Mouse (Mus musculus) bone marrow macrophage, adult 2 months (primary cell): ENCODE results near the gene Trim17. TPM values are rescaled to one million over a fixed set of nuclear protein-coding genes. Genes with fewer than 3 reads are reported as not detected.

Experiments used
- H3K27ac ChIP-seq: 2 replicates; pipeline ENCODE4 v1.5.1; 2012; ENCODE audit warnings: low read depth, low read length; ENCODE audit not compliant: insufficient read depth
- H3K4me1 ChIP-seq: 2 replicates; pipeline ENCODE4 v1.6.1; 2012; ENCODE audit warnings: low read length; ENCODE audit not compliant: control insufficient read depth, insufficient read depth
- H3K4me3 ChIP-seq: 2 replicates; pipeline ENCODE4 v1.5.1; 2012; ENCODE audit warnings: mild to moderate bottlenecking, low read length, moderate library complexity; ENCODE audit not compliant: insufficient read depth
- CTCF ChIP-seq: IDR thresholded peaks from 2 replicates; pipeline ENCODE4 v1.5.1; 2012; ENCODE audit warnings: low read depth, mild to moderate bottlenecking, low read length, moderate library complexity
- POLR2A ChIP-seq: IDR thresholded peaks from 2 replicates; pipeline ENCODE4 v1.6.1; 2012; ENCODE audit warnings: mild to moderate bottlenecking, low read depth, low read length, borderline replicate concordance
- polyA plus RNA-seq: library from polyadenylated mRNA; stranded (reverse); fragments of >200 nt; gene quantifications from 2 replicates; pipeline ENCODE4 v1.2.4, GENCODE M21; 2012; ENCODE audit not compliant: missing spikeins, insufficient read depth, insufficient read length

Trim17 gene
- polyA plus RNA-seq, 1 experiment = 0.28 TPM

DNA sequence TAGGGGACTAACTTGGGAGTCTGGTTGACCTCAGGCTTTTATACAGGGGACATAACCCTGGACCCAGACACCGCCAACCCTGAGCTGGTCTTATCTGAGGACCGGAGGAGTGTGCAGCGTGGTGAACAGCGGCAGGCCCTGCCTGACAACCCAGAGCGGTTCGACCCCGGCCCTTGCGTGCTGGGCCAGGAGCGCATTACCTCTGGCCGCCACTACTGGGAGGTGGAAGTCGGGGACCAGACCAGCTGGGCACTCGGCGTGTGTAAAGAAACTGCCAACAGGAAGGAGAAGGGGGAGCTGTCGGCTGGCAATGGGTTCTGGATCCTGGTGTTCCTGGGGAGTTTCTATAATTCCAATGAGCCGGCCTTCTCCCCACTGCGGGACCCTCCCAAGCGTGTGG, 35.7 kb downstream of the Trim17 start:
- no peak for TF ChIP-seq CTCF
- Histone ChIP-seq H3K4me3 (no peak overlapping the region), H3K27ac (no peak overlapping the region), H3K4me1 (peaks cover 2% of the 10 kb centered on the region; the same call in 1 of the 2 replicates)

DNA sequence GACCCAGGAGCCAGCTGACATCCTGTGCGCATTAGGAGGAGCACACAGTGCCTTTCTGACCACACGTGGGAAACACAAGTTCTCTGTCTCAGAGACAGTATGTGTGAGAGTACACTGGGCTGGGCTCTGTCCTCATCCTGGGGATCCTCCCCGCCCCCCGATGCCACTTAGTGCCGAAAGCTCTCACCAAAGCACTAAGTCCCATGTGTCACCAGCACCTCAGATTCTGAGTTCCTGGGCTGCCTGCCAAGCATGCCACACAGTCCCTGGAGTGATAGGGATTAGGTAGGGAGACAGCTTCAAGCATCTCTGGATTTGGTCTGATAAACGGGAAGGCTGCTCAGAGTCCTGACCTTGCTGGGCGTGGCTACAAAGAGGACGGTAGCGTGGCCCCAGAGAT, 36.3 kb downstream of the Trim17 start:
- no peak overlapping the region for H3K4me3 ChIP-seq

DNA sequence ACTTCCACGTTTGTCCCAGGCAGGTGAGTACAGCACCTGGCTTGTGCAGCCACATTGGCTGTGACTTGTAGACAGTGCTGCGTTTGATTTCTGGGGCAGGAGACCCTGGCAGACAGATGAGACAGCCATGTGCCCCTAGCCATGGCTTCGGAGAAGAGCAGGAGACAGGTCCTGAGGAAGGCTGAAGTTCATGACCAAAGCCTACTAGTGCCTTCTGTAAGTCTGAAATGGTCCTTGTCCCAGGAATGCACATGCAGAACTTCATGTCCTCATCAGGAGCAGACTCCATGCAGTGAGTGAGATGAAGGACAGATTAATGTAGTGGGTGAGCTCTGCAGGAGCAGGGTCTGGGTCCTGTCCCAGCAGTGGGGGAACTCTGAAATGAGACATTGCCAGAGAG, 37.4 kb downstream of the Trim17 start:
- Histone ChIP-seq H3K4me3 (no peak overlapping the region), H3K4me1 (no peaks in the 10 kb centered on the region), H3K27ac (no peak overlapping the region)
- TF ChIP-seq POLR2A (no peak), CTCF (no peak)

More for the DNA sequence above, 36.3 kb downstream of the Trim17 start:
- no peak overlapping the region for H3K27ac ChIP-seq
- H3K4me1 ChIP-seq = no peaks in the 10 kb centered on the region
- TF ChIP-seq CTCF = no peak
- TF ChIP-seq POLR2A = no peak

DNA sequence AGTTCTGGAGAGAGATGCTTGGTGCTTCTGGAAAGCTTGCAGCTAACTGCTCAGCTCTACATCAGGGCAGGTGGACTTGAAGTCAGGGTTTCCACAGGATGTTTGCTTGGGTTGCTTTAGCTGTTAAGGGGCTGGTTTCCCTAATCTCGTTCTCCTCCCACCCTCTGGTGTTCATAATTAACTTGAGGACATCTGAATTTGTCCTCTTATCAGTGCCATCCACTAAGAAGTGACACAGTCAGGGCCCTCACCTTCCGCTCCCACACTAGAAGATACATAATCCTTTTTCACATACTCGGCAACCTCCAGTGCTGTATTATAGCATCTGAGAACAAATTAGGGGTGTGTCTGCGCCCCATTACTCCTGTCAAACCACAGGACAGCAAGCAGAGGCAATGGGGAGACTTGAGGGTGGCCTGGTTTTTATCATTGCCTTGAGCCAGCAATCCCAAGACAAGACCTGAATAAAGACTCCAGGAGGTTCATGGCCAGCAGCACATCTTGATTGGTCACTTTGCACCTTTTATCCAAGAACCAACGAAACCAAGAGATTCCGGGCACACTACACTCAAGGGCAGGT, 38.7 kb downstream of the Trim17 start:
- Histone ChIP-seq H3K4me1 (no peaks in the 10 kb centered on the region), H3K4me3 (no peak overlapping the region), H3K27ac (no peak overlapping the region)
- TF ChIP-seq POLR2A (no peak), CTCF (no peak)

DNA sequence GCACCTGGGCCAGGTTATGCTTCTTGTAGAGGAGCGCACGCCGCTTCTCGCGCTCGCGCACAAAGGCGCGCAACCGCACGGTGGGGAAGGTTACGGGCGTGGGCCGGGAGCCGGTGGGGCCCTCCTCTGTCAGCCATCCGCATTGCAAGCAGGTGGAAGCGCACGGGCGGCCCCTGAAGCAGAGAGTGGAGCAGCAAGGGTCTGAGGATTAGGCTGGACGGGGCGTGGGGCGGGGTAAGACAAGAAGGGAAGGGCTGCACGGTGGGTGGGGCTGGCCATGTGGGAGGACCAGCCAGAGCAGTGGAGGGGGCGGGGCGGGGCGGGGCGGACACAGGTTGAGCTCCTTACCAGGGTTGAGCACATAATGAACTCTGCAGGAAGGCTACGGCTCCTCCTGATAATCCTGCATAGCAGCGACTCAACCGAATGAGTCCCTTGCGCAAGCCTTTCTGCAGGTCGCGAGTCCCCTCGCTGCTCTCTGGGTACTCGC, 39.9 kb downstream of the Trim17 start:
- no peaks in the 10 kb centered on the region for H3K4me1 ChIP-seq
- H3K4me3 ChIP-seq = peak overlapping the region; percentile 47
- no peak overlapping the region for H3K27ac ChIP-seq
- TF ChIP-seq CTCF = no peak
- TF ChIP-seq POLR2A = no peak

DNA sequence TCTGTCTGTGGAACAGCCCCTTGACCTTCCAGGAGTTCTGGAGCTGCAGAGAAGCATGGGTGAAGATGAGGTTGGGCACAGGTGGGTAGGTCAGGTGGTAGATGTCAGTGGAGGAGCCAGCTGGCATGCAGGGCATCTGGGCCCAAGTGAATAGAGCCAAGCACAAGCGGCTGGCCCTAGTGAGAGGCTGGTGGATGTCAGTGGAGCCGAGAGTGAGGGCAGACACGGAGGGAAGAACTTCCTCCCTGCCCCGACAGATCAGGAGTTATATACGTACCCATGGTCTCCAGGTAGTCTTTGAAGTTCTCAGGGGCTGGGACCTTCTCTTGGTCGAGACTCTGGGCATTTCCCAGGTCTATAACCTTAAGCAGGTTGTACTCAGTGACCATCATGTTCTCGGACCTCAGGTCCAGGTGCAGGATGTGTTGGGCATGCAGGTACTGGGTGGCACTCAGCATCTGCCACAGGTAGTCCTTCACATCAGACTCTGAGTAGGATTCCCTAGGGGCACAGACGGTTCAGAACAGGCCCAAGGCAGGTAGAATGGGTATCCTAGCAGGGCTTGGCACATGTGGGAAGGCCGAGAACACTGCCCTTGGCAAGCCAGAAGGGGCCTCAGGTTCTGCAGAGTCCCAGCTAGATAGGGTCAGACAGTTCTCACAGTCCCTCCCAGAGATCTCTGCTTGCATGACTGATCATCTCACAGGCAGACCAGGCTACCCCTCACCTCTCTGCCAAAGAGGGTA, 40.7 kb downstream of the Trim17 start:
- Histone ChIP-seq H3K4me1 (no peaks in the 10 kb centered on the region), H3K4me3 (no peak overlapping the region), H3K27ac (no peak overlapping the region)

DNA sequence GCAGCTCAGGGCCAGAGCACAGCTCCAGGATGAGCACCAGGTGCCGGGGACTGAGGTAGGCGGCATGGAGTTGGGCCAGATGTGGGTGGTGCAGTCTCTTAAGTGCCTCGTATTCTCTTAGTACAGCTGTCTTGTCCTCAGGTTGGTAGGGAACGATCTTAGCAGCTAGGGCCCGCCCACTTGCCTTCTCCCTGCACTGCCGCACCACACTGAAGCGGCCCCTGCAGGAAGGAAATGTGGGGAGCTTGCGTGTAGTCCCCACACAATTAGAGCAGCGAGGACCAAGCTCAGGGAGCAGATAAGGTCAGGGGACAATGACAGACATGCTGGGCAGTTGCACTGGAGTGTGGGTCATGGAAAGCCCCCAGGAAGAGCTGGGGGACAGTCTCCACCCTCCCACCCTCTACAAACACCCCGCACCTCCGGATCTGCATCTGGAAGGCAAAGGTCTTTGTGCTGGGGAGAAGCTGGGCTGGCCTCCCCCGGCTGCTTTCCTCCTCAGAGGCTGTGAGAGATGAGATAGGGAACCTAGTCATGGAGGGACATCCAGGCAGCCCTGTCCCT, 41.4 kb downstream of the Trim17 start:
- TF ChIP-seq CTCF (no peak), POLR2A (no peak)
- Histone ChIP-seq H3K27ac (no peak overlapping the region), H3K4me3 (no peak overlapping the region), H3K4me1 (no peaks in the 10 kb centered on the region)

More for the DNA sequence above, 40.7 kb downstream of the Trim17 start:
- TF ChIP-seq CTCF (no peak), POLR2A (no peak)

DNA sequence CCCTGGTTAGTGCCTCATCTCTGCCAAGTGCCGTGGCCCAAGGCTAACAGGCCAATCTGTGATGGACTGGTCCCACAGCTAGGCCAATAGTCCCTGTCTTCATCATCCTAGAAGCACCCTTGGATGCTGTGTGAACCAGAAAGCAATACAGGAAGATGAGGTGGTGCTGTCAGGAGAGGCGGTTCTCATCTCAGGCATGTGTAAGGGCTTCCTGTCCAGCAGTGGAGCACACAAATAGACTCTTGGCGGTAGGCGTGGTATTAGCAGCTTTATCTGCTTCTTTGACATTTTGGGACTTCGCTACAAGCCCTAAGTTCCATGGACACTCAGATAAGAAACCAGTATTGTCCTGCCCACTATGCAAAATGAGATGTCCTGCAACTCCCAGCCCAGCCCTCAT, 43.1 kb downstream of the Trim17 start:
- Histone ChIP-seq H3K4me1 (no peaks in the 10 kb centered on the region), H3K4me3 (no peak overlapping the region), H3K27ac (no peak overlapping the region)
- TF ChIP-seq CTCF (no peak), POLR2A (no peak)

DNA sequence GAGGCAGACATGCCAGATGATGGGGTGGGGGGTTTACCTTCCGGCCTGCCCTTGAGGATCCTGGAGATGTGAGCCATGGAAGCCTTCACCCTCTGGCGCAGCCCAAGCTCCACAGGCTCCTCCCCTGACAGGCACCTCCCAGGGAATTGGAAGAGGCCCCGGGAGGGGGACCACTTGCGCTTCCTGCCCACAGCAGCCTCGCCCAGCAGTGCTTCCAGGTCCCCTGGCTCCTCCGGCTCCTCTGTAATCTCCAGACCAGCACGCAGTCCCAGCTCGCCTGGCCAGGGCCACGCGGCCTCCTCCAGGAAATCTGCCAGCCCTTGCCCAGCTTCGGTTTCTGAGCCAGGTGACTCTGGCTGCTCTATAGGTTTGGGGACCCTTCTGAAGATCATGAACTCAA, 44.7 kb downstream of the Trim17 start:
- no peaks in the 10 kb centered on the region for H3K4me1 ChIP-seq
- H3K27ac ChIP-seq = no peak overlapping the region
- no peak overlapping the region for H3K4me3 ChIP-seq
- TF ChIP-seq CTCF (no peak), POLR2A (no peak)

DNA sequence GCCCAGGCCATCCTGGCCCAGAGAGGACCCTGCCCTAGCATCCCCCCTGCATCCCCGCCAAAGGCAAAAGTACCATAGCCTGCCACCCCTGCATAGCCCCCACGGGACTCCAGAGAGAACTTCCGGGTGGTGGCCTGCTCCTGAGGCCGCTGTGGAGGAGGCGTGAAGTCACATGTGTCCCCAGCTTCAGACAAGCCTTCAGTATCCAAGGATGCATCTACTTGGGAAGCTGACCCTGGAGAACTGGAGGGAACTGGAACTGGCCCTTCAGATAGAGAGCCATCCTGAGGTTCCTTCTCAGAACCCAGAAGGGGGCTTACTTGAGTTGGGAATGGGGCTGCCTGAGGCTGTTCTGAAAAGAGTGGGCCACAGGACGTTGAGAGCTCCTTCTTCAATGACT, 45.3 kb downstream of the Trim17 start:
- H3K4me1 ChIP-seq = no peaks in the 10 kb centered on the region
- no peak overlapping the region for H3K4me3 ChIP-seq
- TF ChIP-seq POLR2A (no peak), CTCF (no peak)
- H3K27ac ChIP-seq = no peak overlapping the region
